Mouse (Mus musculus) testis, adult 2 months (tissue): ENCODE measurements around the gene Stox2. TPM values are rescaled to one million over a fixed set of nuclear protein-coding genes. Genes with fewer than 3 reads are reported as not detected.

ENCODE experiments used
- H3K27ac ChIP-seq: fragments of 200-500 bp; 2 replicates; pipeline ENCODE4 v1.5.1; 2012; ENCODE audit warnings: low read depth, low read length; ENCODE audit not compliant: control insufficient read depth, insufficient read depth
- H3K27me3 ChIP-seq: fragments of 200-500 bp; 2 replicates; pipeline ENCODE4 v1.6.1; 2012; ENCODE audit warnings: mild to moderate bottlenecking, low read length, moderate library complexity; ENCODE audit not compliant: control insufficient read depth, insufficient read depth
- H3K36me3 ChIP-seq: fragments of 200-500 bp; 2 replicates; pipeline ENCODE4 v1.6.1; 2012; ENCODE audit warnings: mild to moderate bottlenecking, low read length; ENCODE audit not compliant: control insufficient read depth, insufficient read depth
- H3K4me1 ChIP-seq: fragments of 200-500 bp; 2 replicates; pipeline ENCODE4 v1.6.1; 2012; ENCODE audit warnings: low read length; ENCODE audit not compliant: control insufficient read depth, insufficient read depth
- H3K4me3 ChIP-seq: fragments of 200-500 bp; 2 replicates; pipeline ENCODE4 v1.5.1; 2012; ENCODE audit warnings: low read depth, mild to moderate bottlenecking, low read length, moderate library complexity, mixed read lengths; ENCODE audit not compliant: control insufficient read depth
- CTCF ChIP-seq: fragments of 200-500 bp; IDR thresholded peaks from 2 replicates; pipeline ENCODE4 v1.5.1; 2012; ENCODE audit warnings: low read depth, mild to moderate bottlenecking, inconsistent platforms, low read length, moderate library complexity; ENCODE audit not compliant: control insufficient read depth, insufficient read depth, insufficient replicate concordance
- POLR2A ChIP-seq: fragments of 200-500 bp; IDR thresholded peaks from 2 replicates; pipeline ENCODE4 v1.6.1; 2012; ENCODE audit warnings: low read depth, mild to moderate bottlenecking, inconsistent platforms, low read length, moderate library complexity; ENCODE audit not compliant: control insufficient read depth
- polyA plus RNA-seq: library from polyadenylated mRNA; depleted of rRNA; stranded (reverse); fragments of >200 nt; gene quantifications from 2 replicates; pipeline ENCODE4 v1.2.3, GENCODE M21; 2012

The Stox2 gene
- polyA plus RNA-seq, 1 experiment: 8.3 TPM

DNA sequence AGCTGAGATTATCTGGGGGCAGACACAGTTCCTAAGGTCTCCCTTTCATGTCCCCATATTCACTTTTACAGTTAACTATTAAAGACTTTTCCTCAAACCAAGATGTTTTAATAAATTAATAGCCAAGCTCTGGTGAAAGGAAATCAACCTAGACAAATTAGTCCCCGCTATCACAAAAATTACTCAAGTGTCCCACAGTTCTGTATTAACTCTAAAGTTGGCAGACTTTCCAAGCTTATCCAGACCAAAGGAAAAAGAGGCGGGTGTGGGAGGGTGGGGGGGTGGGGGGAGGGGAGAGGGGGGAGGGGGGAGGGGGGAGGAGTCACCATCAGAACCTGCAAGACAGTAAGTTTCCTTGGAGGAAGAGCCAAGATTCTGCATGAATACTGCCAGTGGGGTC is 41.3 kb downstream of the Stox2 start:
- Histone ChIP-seq H3K36me3 (no peaks in the 10 kb centered on the region), H3K27ac (no peak overlapping the region), H3K4me1 (peaks cover 4% of the 10 kb centered on the region; the same call in 1 of the 2 replicates), H3K27me3 (0 out of 2 replicates have a peak, but pooled peaks cover 3% of the 10 kb centered on the region), H3K4me3 (no peak overlapping the region)
- no peak for TF ChIP-seq POLR2A
- no peak for TF ChIP-seq CTCF

DNA sequence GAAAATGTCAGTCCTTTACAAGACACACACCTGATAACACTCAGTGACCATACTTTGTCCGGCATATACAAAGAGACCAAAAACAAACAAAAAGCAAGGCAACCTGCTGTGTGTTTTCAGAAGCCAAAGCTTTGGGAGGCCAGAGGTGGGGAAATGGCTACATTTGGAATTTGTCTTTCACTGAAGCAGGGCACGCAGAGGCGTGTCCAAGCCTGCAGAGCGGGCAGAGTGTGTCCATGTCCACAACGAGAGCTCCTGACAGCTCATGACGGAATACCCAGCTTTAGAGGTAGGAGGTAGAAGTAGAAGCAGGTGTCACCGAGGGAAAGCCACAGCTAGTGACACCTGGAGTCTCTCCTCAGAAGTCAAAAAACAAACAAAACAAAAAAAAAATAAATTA is 53.2 kb downstream of the Stox2 start:
- Histone ChIP-seq H3K4me3 (no peak overlapping the region), H3K27ac (no peak overlapping the region), H3K4me1 (no peaks in the 10 kb centered on the region), H3K36me3 (no peaks in the 10 kb centered on the region), H3K27me3 (no peaks in the 10 kb centered on the region)
- TF ChIP-seq POLR2A: no peak
- TF ChIP-seq CTCF: no peak

DNA sequence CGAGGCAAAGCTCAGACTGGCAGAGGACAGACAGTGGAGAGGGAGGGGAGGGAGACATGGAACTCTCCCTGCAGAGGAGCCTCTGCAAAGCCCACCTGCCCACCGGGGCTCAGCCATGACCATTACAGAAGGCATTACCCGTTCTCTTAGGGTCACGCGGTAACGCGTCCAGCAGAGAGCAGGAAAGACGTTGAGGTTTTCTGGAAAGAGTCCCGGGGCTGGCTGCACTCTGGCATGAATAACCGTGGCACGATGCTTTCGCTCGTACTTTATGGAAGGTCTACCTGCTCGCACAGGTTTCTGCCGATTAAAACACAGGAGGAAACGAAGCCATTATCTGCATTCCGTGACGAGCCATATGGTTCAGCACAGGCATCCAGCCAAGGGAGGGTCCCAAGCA is 53.9 kb downstream of the Stox2 start:
- Histone ChIP-seq H3K36me3 (no peaks in the 10 kb centered on the region), H3K27me3 (no peaks in the 10 kb centered on the region), H3K4me3 (no peak overlapping the region), H3K4me1 (no peaks in the 10 kb centered on the region), H3K27ac (no peak overlapping the region)
- no peak for TF ChIP-seq POLR2A
- no peak for TF ChIP-seq CTCF

DNA sequence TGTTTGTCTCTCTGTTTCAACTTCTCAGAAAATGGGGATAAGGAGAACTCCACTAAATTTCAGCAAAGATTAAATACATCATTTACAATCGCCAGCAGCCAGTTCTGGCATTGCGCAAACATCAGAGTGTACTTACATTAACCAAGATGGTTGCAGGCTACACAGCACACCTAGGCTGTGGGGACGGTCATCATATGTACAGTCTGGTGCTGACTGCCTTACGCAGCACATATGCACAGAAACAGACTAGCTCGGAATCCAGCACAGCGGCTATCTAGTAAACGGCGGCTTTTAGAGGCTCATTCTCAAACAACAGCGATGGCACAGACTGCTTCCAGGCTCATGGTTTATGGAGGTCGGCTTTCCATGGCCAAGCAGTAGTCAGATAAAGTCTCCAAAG is 54.3 kb downstream of the Stox2 start:
- no peak for TF ChIP-seq POLR2A
- no peak for TF ChIP-seq CTCF
- H3K4me3 ChIP-seq: no peak overlapping the region

DNA sequence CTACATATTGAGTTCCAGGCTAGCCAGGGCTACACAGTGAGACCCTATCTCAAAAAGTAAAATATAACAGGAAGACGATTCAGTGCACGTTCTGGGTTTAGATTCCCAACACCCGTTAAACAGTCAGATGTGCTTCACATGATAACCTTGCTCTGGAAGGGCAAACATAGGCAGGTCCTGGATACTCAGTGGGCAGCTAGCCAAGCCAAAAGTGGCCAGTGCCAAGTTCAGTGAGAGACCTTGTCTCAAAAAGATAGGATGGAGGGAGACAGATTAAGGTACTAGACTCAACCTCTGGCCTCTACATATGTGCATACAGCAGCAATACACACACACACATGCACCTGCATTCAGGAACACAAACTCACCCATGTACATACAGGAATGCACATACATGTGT is 56.7 kb downstream of the Stox2 start:
- Histone ChIP-seq H3K27ac (no peak overlapping the region), H3K27me3 (no peaks in the 10 kb centered on the region), H3K4me3 (no peak overlapping the region), H3K4me1 (no peaks in the 10 kb centered on the region), H3K36me3 (no peaks in the 10 kb centered on the region)
- TF ChIP-seq POLR2A (no peak), CTCF (no peak)

More for the DNA sequence above, 54.3 kb downstream of the Stox2 start:
- no peaks in the 10 kb centered on the region for H3K4me1 ChIP-seq
- no peak overlapping the region for H3K27ac ChIP-seq
- H3K27me3 ChIP-seq: no peaks in the 10 kb centered on the region
- H3K36me3 ChIP-seq: no peaks in the 10 kb centered on the region

DNA sequence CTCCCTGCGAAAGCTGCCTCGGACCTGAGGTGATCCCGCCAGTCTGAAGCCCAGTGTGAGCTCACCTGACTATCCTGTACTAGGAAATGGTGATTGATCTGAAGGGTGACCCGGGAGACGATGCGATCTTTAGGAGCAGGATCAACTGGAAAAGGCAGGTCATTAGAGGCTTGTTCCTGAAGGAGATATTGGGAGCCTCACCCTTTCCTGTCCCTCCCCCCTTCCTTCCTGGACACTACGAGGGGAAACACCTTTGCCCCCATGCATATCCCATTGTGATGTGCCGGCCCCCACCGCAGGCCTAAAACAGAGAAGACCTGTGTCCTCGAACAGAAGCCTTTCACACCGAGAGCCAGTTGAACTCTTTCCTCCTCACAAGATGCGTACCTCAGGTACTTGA is 58.0 kb downstream of the Stox2 start:
- H3K36me3 ChIP-seq: no peaks in the 10 kb centered on the region
- H3K4me3 ChIP-seq: no peak overlapping the region
- TF ChIP-seq CTCF: no peak
- no peak for TF ChIP-seq POLR2A
- no peaks in the 10 kb centered on the region for H3K4me1 ChIP-seq
- H3K27ac ChIP-seq: no peak overlapping the region
- no peaks in the 10 kb centered on the region for H3K27me3 ChIP-seq

DNA sequence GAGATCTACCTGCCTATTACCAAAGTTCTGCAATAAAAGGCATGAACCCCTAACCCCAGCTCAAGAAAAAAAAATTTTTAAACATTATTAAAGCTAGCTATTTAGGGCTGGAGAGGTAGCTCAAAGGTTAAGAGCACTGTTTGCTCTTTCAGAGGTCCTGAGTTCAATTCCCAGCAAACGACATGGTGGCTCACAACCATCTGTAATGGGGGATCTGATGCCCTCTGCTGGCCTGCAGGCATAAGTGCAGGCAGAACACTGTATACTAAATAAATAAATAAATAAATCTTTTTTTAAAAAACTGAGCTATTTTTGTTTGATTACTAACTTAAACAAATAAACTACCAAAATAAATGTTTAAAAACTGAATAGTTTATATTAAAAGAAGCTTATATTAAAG is 60.4 kb downstream of the Stox2 start:
- H3K4me3 ChIP-seq: no peak overlapping the region
- H3K27me3 ChIP-seq: no peaks in the 10 kb centered on the region
- no peaks in the 10 kb centered on the region for H3K36me3 ChIP-seq
- no peak overlapping the region for H3K27ac ChIP-seq
- peak; percentile 48; the same call in 1 of the 2 replicates for TF ChIP-seq CTCF
- TF ChIP-seq POLR2A: no peak
- 0 out of 2 replicates have a peak, but pooled peaks cover under 1% of the 10 kb centered on the region for H3K4me1 ChIP-seq

DNA sequence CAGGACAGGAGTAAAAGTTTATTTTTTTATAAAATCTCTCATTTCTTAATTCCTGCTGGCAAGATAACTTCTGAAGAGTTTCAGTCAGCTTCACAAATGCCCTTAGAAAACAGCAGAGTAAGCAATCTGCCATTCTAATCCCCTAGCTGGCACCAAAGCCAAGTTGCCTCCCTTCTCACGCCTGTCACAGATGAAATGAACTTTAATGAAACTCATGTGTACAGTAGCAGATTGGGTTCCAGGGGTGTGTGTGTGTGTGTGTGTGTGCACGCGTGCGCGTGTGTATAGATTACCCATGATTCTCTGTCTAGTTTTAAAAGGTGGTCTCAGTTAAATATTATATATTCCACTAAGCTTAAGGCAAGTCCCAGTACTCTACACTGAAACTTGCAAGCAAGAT is 62.0 kb downstream of the Stox2 start:
- H3K27ac ChIP-seq: no peak overlapping the region
- no peaks in the 10 kb centered on the region for H3K27me3 ChIP-seq
- TF ChIP-seq CTCF: no peak
- no peak for TF ChIP-seq POLR2A
- 0 out of 2 replicates have a peak, but pooled peaks cover 2% of the 10 kb centered on the region for H3K4me1 ChIP-seq
- H3K4me3 ChIP-seq: no peak overlapping the region
- no peaks in the 10 kb centered on the region for H3K36me3 ChIP-seq
